Mouse (Mus musculus) WW6 (cell line): ENCODE results near the gene Gm49352.
"Not testable (repeated sequence)": the region's sequence is repeated elsewhere in the genome, so short reads cannot be mapped to it uniquely, and the experiment has no call there.

Source experiments
- DNase-seq: peaks from one replicate; pipeline ENCODE4 v3.0.0-alpha.2; 2013; ENCODE audit warnings: low read depth, low spot score

The Gm49352 gene

DNA sequence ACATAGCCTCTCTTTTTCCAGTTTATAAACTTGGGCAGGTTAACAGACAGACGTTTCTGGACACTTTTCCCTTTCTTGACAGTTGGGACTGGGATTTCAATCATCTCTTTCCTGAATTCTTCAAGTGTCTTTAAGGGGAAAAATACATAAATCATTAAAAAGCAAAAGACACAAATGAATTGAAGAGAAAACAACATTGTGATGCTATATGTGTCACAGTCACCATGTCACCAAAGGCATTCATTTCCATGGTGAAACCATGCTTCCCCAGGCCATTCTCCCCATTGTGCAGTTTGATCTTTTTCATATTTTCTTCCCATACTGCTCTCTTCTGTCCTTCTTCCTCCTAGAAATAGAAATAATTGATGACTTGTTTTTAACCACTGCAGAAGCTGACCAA, at the start of gene Gm49352:
TSS of gene Gm49352 (minus strand) at position 101 of the 400 bp plus-strand sequence.
- not testable (repeated sequence) for DNase-seq

DNA sequence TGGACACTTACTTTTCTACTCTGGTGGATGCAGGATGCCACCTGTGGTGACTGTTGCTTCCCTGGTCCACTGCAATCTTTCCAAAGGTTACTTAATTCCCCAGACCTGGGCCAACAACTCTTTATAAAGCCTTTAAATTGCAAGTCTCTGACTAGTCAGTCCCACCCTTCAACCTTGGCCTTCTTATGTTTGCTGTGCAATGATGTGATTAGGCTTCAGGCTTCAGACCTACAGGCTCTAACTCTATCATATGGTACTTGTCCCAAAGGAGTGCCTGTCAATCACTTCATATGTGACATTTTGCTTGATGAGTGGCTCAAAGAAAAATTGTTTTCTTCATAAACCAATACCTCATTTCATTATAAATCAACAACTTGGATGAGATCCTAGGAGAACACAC, 2.1 kb upstream of the Gm49352 start, which contains the start of gene Cts3:
TSS of gene Cts3 (minus strand) at position 101 of the 400 bp plus-strand sequence.
- no peak for DNase-seq

DNA sequence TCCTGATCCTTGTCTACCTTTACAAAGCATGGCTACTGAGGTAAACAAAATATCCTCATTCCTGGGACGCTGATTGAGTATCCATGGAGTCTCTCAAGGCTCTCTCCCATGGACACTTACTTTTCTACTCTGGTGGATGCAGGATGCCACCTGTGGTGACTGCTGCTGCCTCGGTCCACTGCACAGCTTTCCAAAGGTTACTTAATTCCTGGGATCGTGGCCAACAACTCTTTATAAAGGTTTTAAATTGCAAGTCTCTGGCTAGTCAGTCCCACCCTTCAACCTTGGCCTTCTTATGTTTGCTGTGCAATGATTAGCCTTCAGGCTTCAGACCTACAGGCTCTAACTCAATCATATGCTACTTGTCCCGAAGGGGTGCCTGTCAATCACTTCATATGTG, 26.3 kb downstream of the Gm49352 start, which contains the start of gene Ctsm:
TSS of gene Ctsm (minus strand) at position 209 of the 400 bp plus-strand sequence.
- DNase-seq, result no peak
